Mouse (Mus musculus) forebrain, embryonic 16.5 days (tissue): ENCODE measurements around the gene Gm49403. TPM values are rescaled to one million over a fixed set of nuclear protein-coding genes. Genes with fewer than 3 reads are reported as not detected.

Experiments
- ATAC-seq: fragments of 200-750 bp; cut with Nextera tagmentation; 2 replicates; pipeline ENCODE4 v1.8.0; 2017; ENCODE audit warnings: mild to moderate bottlenecking, moderate library complexity
- H3K27ac ChIP-seq: fragments of 300-500 bp; sonication (generic); 2 replicates; pipeline ENCODE4 v1.5.1; 2014; ENCODE audit warnings: low read length, control low read depth
- H3K27me3 ChIP-seq: fragments of 300-500 bp; sonication (generic); replicated peaks from 2 replicates; pipeline ENCODE4 v1.6.1; 2014; ENCODE audit warnings: low read length; ENCODE audit not compliant: control insufficient read depth, insufficient read depth
- H3K36me3 ChIP-seq: fragments of 300-500 bp; sonication (generic); 2 replicates; pipeline ENCODE4 v1.6.1; 2014; ENCODE audit not compliant: control insufficient read depth, insufficient read depth
- H3K4me1 ChIP-seq: fragments of 300-500 bp; sonication (generic); replicated peaks from 2 replicates; pipeline ENCODE4 v1.6.1; 2014; ENCODE audit warnings: low read length; ENCODE audit not compliant: control insufficient read depth, insufficient read depth
- H3K4me2 ChIP-seq: fragments of 300-500 bp; sonication (generic); 2 replicates; pipeline ENCODE4 v1.6.1; 2014; ENCODE audit warnings: mild to moderate bottlenecking, low read length, control low read depth
- H3K4me3 ChIP-seq: fragments of 300-500 bp; sonication (generic); replicated peaks from 2 replicates; pipeline ENCODE4 v1.5.1; 2014; ENCODE audit warnings: mild to moderate bottlenecking, low read length, control low read depth
- H3K9ac ChIP-seq: fragments of 300-500 bp; sonication (generic); replicated peaks from 2 replicates; pipeline ENCODE4 v1.6.1; 2014; ENCODE audit warnings: low read depth, low read length, control low read depth
- H3K9me3 ChIP-seq: fragments of 300-500 bp; sonication (generic); 2 replicates; pipeline ENCODE4 v1.6.1; 2016; ENCODE audit warnings: low read length; ENCODE audit not compliant: control insufficient read depth
- WGBS: fragments of 180-500 bp; shearing (Covaris S2); extraction: QIAGEN DNeasy Blood & Tissue Kit; methylation state at CpG from one replicate; pipeline ENCODE4 v1.1.7; 2014; 5-methylcytosine and 5-hydroxymethylcytosine counted together
- polyA plus RNA-seq: library from polyadenylated mRNA; unstranded; fragments of >200 nt; fragmentation: Nextera tagmentation; extraction: Ambion mirVana; gene quantifications from 2 replicates; pipeline ENCODE4 v1.2.1, GENCODE M21; 2015

Gm49403 gene
- polyA plus RNA-seq, 1 experiment from 2014 or later: not detected

GRCm38 (mm10) chr19:8898576-8898975, 14.8 kb downstream of the Gm49403 start:
- no peak for ATAC-seq
- Histone ChIP-seq H3K9ac (peak overlapping the region; percentile 96), H3K9me3 (no peaks in the 10 kb centered on the region), H3K4me2 (peak overlapping the region; percentile 97), H3K27me3 (no peaks in the 10 kb centered on the region), H3K4me3 (peak overlapping the region; percentile 98), H3K27ac (peak overlapping the region; percentile 76), H3K4me1 (peaks cover 27% of the 10 kb centered on the region), H3K36me3 (peaks cover 8% of the 10 kb centered on the region)
- 11% methylated on average over 13 of the region's 13 CpGs for WGBS

GRCm38 (mm10) chr19:8899079-8899478, 15.3 kb downstream of the Gm49403 start:
- H3K9me3 ChIP-seq: no peaks in the 10 kb centered on the region
- H3K27me3 ChIP-seq: no peaks in the 10 kb centered on the region
- H3K36me3 ChIP-seq: peaks cover 11% of the 10 kb centered on the region
- no peak for ATAC-seq
- H3K9ac ChIP-seq: peak overlapping the region; percentile 96; the same call in 1 of the 2 replicates
- H3K4me3 ChIP-seq: peak overlapping the region; percentile 98
- no peak overlapping the region for H3K27ac ChIP-seq
- 54% methylated on average over 3 of the region's 3 CpGs for WGBS
- H3K4me2 ChIP-seq: peak overlapping the region; percentile 97
- peaks cover 23% of the 10 kb centered on the region for H3K4me1 ChIP-seq

GRCm38 (mm10) chr19:8903412-8903811, 19.7 kb downstream of the Gm49403 start:
- Histone ChIP-seq H3K9ac (no peak overlapping the region), H3K4me2 (no peak overlapping the region), H3K9me3 (no peaks in the 10 kb centered on the region), H3K27ac (no peak overlapping the region), H3K27me3 (no peaks in the 10 kb centered on the region), H3K4me1 (peaks cover 12% of the 10 kb centered on the region), H3K36me3 (peaks cover 45% of the 10 kb centered on the region), H3K4me3 (no peak overlapping the region)
- ATAC-seq: no peak
- 95% methylated on average over 5 of the region's 5 CpGs for WGBS

- ATAC-seq: no peak
- H3K9ac ChIP-seq: no peak overlapping the region
- H3K4me2 ChIP-seq: no peak overlapping the region
- peaks cover 78% of the 10 kb centered on the region for H3K36me3 ChIP-seq
- H3K4me3 ChIP-seq: no peak overlapping the region
- no peaks in the 10 kb centered on the region for H3K4me1 ChIP-seq
- no peak overlapping the region for H3K27ac ChIP-seq
- WGBS: 86% methylated on average over 6 of the region's 6 CpGs
- no peaks in the 10 kb centered on the region for H3K27me3 ChIP-seq
- no peaks in the 10 kb centered on the region for H3K9me3 ChIP-seq
These were observed 24.8 kb downstream of the Gm49403 start for GRCm38 (mm10) chr19:8908531-8908930.

- H3K4me2 ChIP-seq: no peak overlapping the region
- no peak overlapping the region for H3K9ac ChIP-seq
- H3K27me3 ChIP-seq: no peaks in the 10 kb centered on the region
- no peak overlapping the region for H3K27ac ChIP-seq
- H3K4me1 ChIP-seq: no peaks in the 10 kb centered on the region
- WGBS: 96% methylated on average over 5 of the region's 5 CpGs
- no peak for ATAC-seq
- H3K4me3 ChIP-seq: no peak overlapping the region
- no peaks in the 10 kb centered on the region for H3K9me3 ChIP-seq
- peaks cover 84% of the 10 kb centered on the region for H3K36me3 ChIP-seq
These were observed 28.1 kb downstream of the Gm49403 start for GRCm38 (mm10) chr19:8911810-8912209.

- H3K9me3 ChIP-seq: no peaks in the 10 kb centered on the region
- H3K4me3 ChIP-seq: no peak overlapping the region
- WGBS: 98% methylated on average over 3 of the region's 3 CpGs
- no peaks in the 10 kb centered on the region for H3K4me1 ChIP-seq
- peaks cover 65% of the 10 kb centered on the region for H3K36me3 ChIP-seq
- no peaks in the 10 kb centered on the region for H3K27me3 ChIP-seq
- H3K4me2 ChIP-seq: no peak overlapping the region
- no peak overlapping the region for H3K27ac ChIP-seq
- no peak overlapping the region for H3K9ac ChIP-seq
- ATAC-seq: no peak
These were observed 30.5 kb downstream of the Gm49403 start for GRCm38 (mm10) chr19:8914212-8914611.

GRCm38 (mm10) chr19:8919000-8919399, 35.3 kb downstream of the Gm49403 start:
- H3K27me3 ChIP-seq: no peaks in the 10 kb centered on the region
- 87% methylated on average over 3 of the region's 3 CpGs for WGBS
- no peak for ATAC-seq

GRCm38 (mm10) chr19:8919684-8920072, 35.9 kb downstream of the Gm49403 start:
- H3K9ac ChIP-seq: no peak overlapping the region; the same call in 1 of the 2 replicates

More at GRCm38 (mm10) chr19:8919000-8919399, 35.3 kb downstream of the Gm49403 start:
- Histone ChIP-seq H3K4me2 (no peak overlapping the region), H3K4me3 (no peak overlapping the region), H3K9ac (no peak overlapping the region), H3K9me3 (no peaks in the 10 kb centered on the region), H3K27ac (no peak overlapping the region), H3K36me3 (peaks cover 27% of the 10 kb centered on the region), H3K4me1 (peaks cover 17% of the 10 kb centered on the region)

GRCm38 (mm10) chr19:8920073-8920736, 36.5 kb downstream of the Gm49403 start, which contains the start of gene B3gat3:
TSS of gene B3gat3 (plus strand) at chr19:8920374.
- H3K27me3 ChIP-seq: no peaks in the 10 kb centered on the region
- peak within 1 kb of the TSS; percentile 92 for H3K4me2 ChIP-seq
- 2% methylated on average over 48 of the region's 50 CpGs for WGBS
- no peaks in the 10 kb centered on the region for H3K9me3 ChIP-seq
- peaks cover 17% of the 10 kb centered on the region for H3K4me1 ChIP-seq
- H3K27ac ChIP-seq: peak within 1 kb of the TSS; percentile 63
- H3K36me3 ChIP-seq: peaks cover 18% of the 10 kb centered on the region
- H3K9ac ChIP-seq: peak within 1 kb of the TSS; percentile 91
- peak within 1 kb of the TSS; percentile 91 for H3K4me3 ChIP-seq
- peak; percentile 97 for ATAC-seq

More at GRCm38 (mm10) chr19:8919684-8920072, 35.9 kb downstream of the Gm49403 start:
- Histone ChIP-seq H3K9me3 (no peaks in the 10 kb centered on the region), H3K36me3 (peaks cover 22% of the 10 kb centered on the region), H3K4me3 (peak overlapping the region; percentile 91), H3K27me3 (no peaks in the 10 kb centered on the region), H3K4me2 (peak overlapping the region; percentile 92), H3K4me1 (peaks cover 17% of the 10 kb centered on the region), H3K27ac (peak overlapping the region; percentile 63)
- ATAC-seq: no peak
- 70% methylated on average over 6 of the region's 6 CpGs for WGBS
